Comparison of ENCODE assay signal across 11 mouse cellular contexts in the genomic region with DNA sequence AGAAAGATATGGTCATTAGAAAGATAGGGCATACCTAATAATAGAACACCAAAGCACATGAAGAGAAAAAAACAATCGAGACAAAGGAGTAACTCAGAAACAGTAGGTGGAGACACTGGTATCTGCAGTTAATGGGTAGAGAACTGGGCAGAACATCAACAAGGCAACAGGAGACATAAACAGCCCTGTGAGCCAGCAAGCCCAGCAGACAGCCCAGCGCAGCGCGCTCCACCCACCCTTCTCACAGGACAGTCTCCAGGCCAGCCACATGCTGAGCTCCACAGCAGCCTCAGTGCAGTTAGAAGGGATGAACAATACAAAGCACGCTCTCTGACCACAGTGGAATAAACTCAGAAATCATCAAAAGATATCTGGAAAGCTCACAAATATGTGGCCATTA. TPM values are rescaled to one million over a fixed set of nuclear protein-coding genes. Genes with fewer than 3 reads are reported as not detected.
A peak's percentile ranks its signal among the peaks of the same experiment; 100 is the strongest.
DNase-seq lines count a peak whose midpoint lies in the region; ATAC-seq lines count a peak whose summit lies in the region.
"Had no signal": no experiment of that assay in that cellular context is flagged by ENCODE, and none has a peak within 500 bp of the region (broad histone marks: within the 10 kb centered on the region; RNA-seq: fewer than 3 reads in every experiment).

No protein-coding gene starts in this region.

- ATAC-seq in hindbrain, embryonic 16.5 days, result peak; percentile 66; the same call in 1 of the 2 replicates
- no peak for ATAC-seq in hindbrain, embryonic 11.5 days (ENCODE audit: low FRiP score)

- no peak for DNase-seq in hindbrain, embryonic 11.5 days (ENCODE audit: low spot score)
- DNase-seq in Muller cell, postnatal 12 days (ENCODE audit: inconsistent ontology term), result peak; percentile 90
- DNase-seq in gastrocnemius, adult 18-20 months (ENCODE audit: low spot score), result peak; percentile 82
- DNase-seq in lung, adult 18-20 months, result peak; percentile 73 to 80
- DNase-seq in thymus, postnatal 36 days, result no peak
- DNase-seq in kidney, adult 18-20 months, result no peak
- no peak for DNase-seq in adrenal gland, postnatal 4 days (ENCODE audit: low spot score in 2 of 2)
- DNase-seq: kidney, postnatal 14 days had no signal

- H3K4me3 ChIP-seq in hindbrain, embryonic 16.5 days (ENCODE audit: low read length), result no peak overlapping the region
- H3K4me3 ChIP-seq in hindbrain, embryonic 11.5 days (ENCODE audit: low read depth, low read length), result no peak overlapping the region
- H3K4me3 ChIP-seq: hindbrain, embryonic 12.5 days had no signal

- no peak overlapping the region for H3K4me2 ChIP-seq in hindbrain, embryonic 16.5 days (ENCODE audit: low read length)
- no peak overlapping the region for H3K4me2 ChIP-seq in hindbrain, embryonic 11.5 days (replicated peaks; ENCODE audit: low read depth, low read length)
- H3K4me2 ChIP-seq: hindbrain, embryonic 12.5 days had no signal

- no peak overlapping the region for H3K27ac ChIP-seq in hindbrain, embryonic 16.5 days (ENCODE audit: low read depth, low read length)
- no peak overlapping the region for H3K27ac ChIP-seq in hindbrain, embryonic 11.5 days (ENCODE audit: low read depth, low read length)
- H3K27ac ChIP-seq: hindbrain, embryonic 12.5 days; macrophage had no signal

- WGBS in hindbrain, embryonic 16.5 days, result 22% methylated on average over 5 of the region's 5 CpGs
- 36% methylated on average over 5 of the region's 5 CpGs for WGBS in hindbrain, embryonic 11.5 days

- H3K27me3 ChIP-seq in hindbrain, embryonic 16.5 days (replicated peaks; ENCODE audit: control insufficient read depth, insufficient read depth, low read length), result no peaks in the 10 kb centered on the region
- H3K27me3 ChIP-seq in hindbrain, embryonic 11.5 days (ENCODE audit: control insufficient read depth, insufficient read depth, low read length), result no peaks in the 10 kb centered on the region; the same call in 1 of the 2 replicates
- H3K27me3 ChIP-seq: hindbrain, embryonic 12.5 days had no signal

- no peaks in the 10 kb centered on the region for H3K9me3 ChIP-seq in hindbrain, embryonic 16.5 days (ENCODE audit: control insufficient read depth, low read length)
- no peaks in the 10 kb centered on the region for H3K9me3 ChIP-seq in hindbrain, embryonic 11.5 days (ENCODE audit: control insufficient read depth, low read length)
- H3K9me3 ChIP-seq: hindbrain, embryonic 12.5 days had no signal

- peaks cover 11% of the 10 kb centered on the region for H3K4me1 ChIP-seq in hindbrain, embryonic 16.5 days (ENCODE audit: control insufficient read depth, insufficient read depth, low read depth, low read length)
- no peaks in the 10 kb centered on the region; the same call in none of the 2 replicates for H3K4me1 ChIP-seq in hindbrain, embryonic 11.5 days (replicated peaks; ENCODE audit: control insufficient read depth, insufficient read depth, low read length)

- H3K36me3 ChIP-seq in hindbrain, embryonic 16.5 days (ENCODE audit: control insufficient read depth, insufficient read depth, low read length), result no peaks in the 10 kb centered on the region
- no peaks in the 10 kb centered on the region for H3K36me3 ChIP-seq in hindbrain, embryonic 11.5 days (ENCODE audit: control insufficient read depth, insufficient read depth, low read length)
- H3K36me3 ChIP-seq: hindbrain, embryonic 12.5 days had no signal

- no peak overlapping the region for H3K9ac ChIP-seq in hindbrain, embryonic 16.5 days (ENCODE audit: low read depth, low read length)
- no peak overlapping the region for H3K9ac ChIP-seq in hindbrain, embryonic 11.5 days (ENCODE audit: low read depth, low read length)
- H3K9ac ChIP-seq: hindbrain, embryonic 12.5 days had no signal

RNA-seq across cellular contexts. Expression of gene Zcchc24, which starts 15.8 kb away (rescaled TPM):
- 10.1 and 17.2 TPM in 2 replicates for polyA plus RNA-seq in hindbrain, embryonic 16.5 days (2015; fragmentation: Nextera tagmentation; extraction: Ambion mirVana)
- polyA plus RNA-seq in hindbrain, embryonic 11.5 days (2014; fragmentation: Nextera tagmentation; extraction: Ambion mirVana), result 13.4 and 14.3 TPM in 2 replicates
- 10 to 100 TPM; 53.7 to 60.4 TPM for total RNA-seq in gastrocnemius, adult 18-20 months (2021)
- total RNA-seq in adrenal gland, postnatal 4 days (2021), result 10 to 100 TPM; 30.2 to 34.7 TPM

RNA-seq across cellular contexts. Expression of gene Ppif, which starts 59.1 kb away (rescaled TPM):
- polyA plus RNA-seq in hindbrain, embryonic 16.5 days (2015; fragmentation: Nextera tagmentation; extraction: Ambion mirVana), result 34.6 and 45.4 TPM in 2 replicates
- 32.3 and 33.3 TPM in 2 replicates for polyA plus RNA-seq in hindbrain, embryonic 11.5 days (2014; fragmentation: Nextera tagmentation; extraction: Ambion mirVana)
- total RNA-seq in gastrocnemius, adult 18-20 months (2021), result 10 to 100 TPM; 27.3 to 33.8 TPM
- 10 to 100 TPM; 35.2 to 38.8 TPM for total RNA-seq in adrenal gland, postnatal 4 days (2021)

Comparison
In these comparisons a context has a peak if more than half of its experiments do, and no peak if none do; other contexts are left out.
1. DNase-seq: peak in Muller cell, postnatal 12 days (single experiment), gastrocnemius, adult 18-20 months (single experiment) and lung, adult 18-20 months (2 of 2); none in hindbrain, embryonic 11.5 days (single experiment), thymus, postnatal 36 days (0 of 2), kidney, adult 18-20 months (single experiment) and adrenal gland, postnatal 4 days (0 of 2).